Mouse (Mus musculus): ENCODE measurements at regions not wholly inside any gene's neighbourhood (a gene's known extent, or its start where the extent isn't known, plus 50 kb on each side); places are given as distances from the start of the nearest gene placed in this dataset.

GRCm38 (mm10) chr6:31937146-31937545 lies 112.9 kb upstream of the 1700012A03Rik start:
- H3K4me2 ChIP-seq (ENCODE audit: low read depth, low read length): no peak overlapping the region

GRCm38 (mm10) chr6:31934826-31935225 lies 115.2 kb upstream of the 1700012A03Rik start:
- Histone ChIP-seq H3K27me3 (replicated peaks; ENCODE audit: control insufficient read depth, insufficient read depth, low read length) (peaks cover 6% of the 10 kb centered on the region; the same call in 1 of the 2 replicates), H3K27ac (ENCODE audit: low read length) (no peak overlapping the region), H3K9ac (ENCODE audit: low read depth, low read length) (no peak overlapping the region), H3K9me3 (ENCODE audit: control insufficient read depth, low read length) (no peaks in the 10 kb centered on the region), H3K4me2 (ENCODE audit: low read depth, low read length) (no peak overlapping the region), H3K4me1 (ENCODE audit: control insufficient read depth, insufficient read depth, low read length) (no peaks in the 10 kb centered on the region), H3K4me3 (ENCODE audit: low read length) (no peak overlapping the region), H3K36me3 (ENCODE audit: control insufficient read depth, insufficient read depth, low read length) (no peaks in the 10 kb centered on the region)
- ATAC-seq: no peak
- WGBS: 87% methylated on average over 10 of the region's 10 CpGs

More at GRCm38 (mm10) chr6:31937146-31937545, 112.9 kb upstream of the 1700012A03Rik start:
- Histone ChIP-seq H3K27ac (ENCODE audit: low read length) (no peak overlapping the region), H3K9me3 (ENCODE audit: control insufficient read depth, low read length) (no peaks in the 10 kb centered on the region), H3K4me1 (ENCODE audit: control insufficient read depth, insufficient read depth, low read length) (no peaks in the 10 kb centered on the region), H3K4me3 (ENCODE audit: low read length) (no peak overlapping the region), H3K9ac (ENCODE audit: low read depth, low read length) (no peak overlapping the region), H3K27me3 (replicated peaks; ENCODE audit: control insufficient read depth, insufficient read depth, low read length) (peaks cover 6% of the 10 kb centered on the region; the same call in 1 of the 2 replicates), H3K36me3 (ENCODE audit: control insufficient read depth, insufficient read depth, low read length) (no peaks in the 10 kb centered on the region)
- no peak for ATAC-seq
- WGBS: 70% methylated on average over 12 of the region's 12 CpGs

- no peak overlapping the region for H3K9ac ChIP-seq (ENCODE audit: low read depth, low read length)
- H3K4me3 ChIP-seq (ENCODE audit: low read length): no peak overlapping the region
- WGBS: 75% methylated on average over 8 of the region's 8 CpGs
- ATAC-seq: no peak
- no peak overlapping the region for H3K27ac ChIP-seq (ENCODE audit: low read length)
- H3K27me3 ChIP-seq (replicated peaks; ENCODE audit: control insufficient read depth, insufficient read depth, low read length): peaks cover 6% of the 10 kb centered on the region; the same call in 1 of the 2 replicates
- no peaks in the 10 kb centered on the region for H3K36me3 ChIP-seq (ENCODE audit: control insufficient read depth, insufficient read depth, low read length)
- no peak overlapping the region for H3K4me2 ChIP-seq (ENCODE audit: low read depth, low read length)
- H3K9me3 ChIP-seq (ENCODE audit: control insufficient read depth, low read length): no peaks in the 10 kb centered on the region
- no peaks in the 10 kb centered on the region for H3K4me1 ChIP-seq (ENCODE audit: control insufficient read depth, insufficient read depth, low read length)
Observed at GRCm38 (mm10) chr6:31933956-31934355, 116.1 kb upstream of the 1700012A03Rik start.

GRCm38 (mm10) chr6:31933364-31933763 lies 116.7 kb upstream of the 1700012A03Rik start:
- Histone ChIP-seq H3K4me2 (ENCODE audit: low read depth, low read length) (no peak overlapping the region), H3K4me3 (ENCODE audit: low read length) (no peak overlapping the region), H3K36me3 (ENCODE audit: control insufficient read depth, insufficient read depth, low read length) (no peaks in the 10 kb centered on the region), H3K9me3 (ENCODE audit: control insufficient read depth, low read length) (no peaks in the 10 kb centered on the region), H3K27ac (ENCODE audit: low read length) (no peak overlapping the region), H3K9ac (ENCODE audit: low read depth, low read length) (no peak overlapping the region), H3K4me1 (ENCODE audit: control insufficient read depth, insufficient read depth, low read length) (no peaks in the 10 kb centered on the region), H3K27me3 (replicated peaks; ENCODE audit: control insufficient read depth, insufficient read depth, low read length) (0 out of 2 replicates have a peak, but pooled peaks cover 2% of the 10 kb centered on the region)
- WGBS: 30% methylated on average over 5 of the region's 5 CpGs
- no peak for ATAC-seq

- H3K27me3 ChIP-seq (replicated peaks; ENCODE audit: control insufficient read depth, insufficient read depth, low read length): no peaks in the 10 kb centered on the region
- no peak overlapping the region for H3K9ac ChIP-seq (ENCODE audit: low read depth, low read length)
- H3K4me1 ChIP-seq (ENCODE audit: control insufficient read depth, insufficient read depth, low read length): no peaks in the 10 kb centered on the region
- no peak overlapping the region for H3K4me3 ChIP-seq (ENCODE audit: low read length)
- H3K36me3 ChIP-seq (ENCODE audit: control insufficient read depth, insufficient read depth, low read length): no peaks in the 10 kb centered on the region
- ATAC-seq: no peak
- H3K9me3 ChIP-seq (ENCODE audit: control insufficient read depth, low read length): no peaks in the 10 kb centered on the region
- WGBS: 87% methylated on average over 6 of the region's 6 CpGs
- no peak overlapping the region for H3K4me2 ChIP-seq (ENCODE audit: low read depth, low read length)
- H3K27ac ChIP-seq (ENCODE audit: low read length): no peak overlapping the region
Observed at GRCm38 (mm10) chr6:31931116-31931515, 118.9 kb upstream of the 1700012A03Rik start.

GRCm38 (mm10) chr6:31929165-31929564 lies 120.9 kb upstream of the 1700012A03Rik start:
- Histone ChIP-seq H3K36me3 (ENCODE audit: control insufficient read depth, insufficient read depth, low read length) (no peaks in the 10 kb centered on the region), H3K4me1 (ENCODE audit: control insufficient read depth, insufficient read depth, low read length) (no peaks in the 10 kb centered on the region), H3K27me3 (replicated peaks; ENCODE audit: control insufficient read depth, insufficient read depth, low read length) (no peaks in the 10 kb centered on the region), H3K4me3 (ENCODE audit: low read length) (no peak overlapping the region), H3K9me3 (ENCODE audit: control insufficient read depth, low read length) (no peaks in the 10 kb centered on the region), H3K9ac (ENCODE audit: low read depth, low read length) (no peak overlapping the region), H3K27ac (ENCODE audit: low read length) (no peak overlapping the region), H3K4me2 (ENCODE audit: low read depth, low read length) (no peak overlapping the region)
- WGBS: 83% methylated on average over 2 of the region's 2 CpGs
- no peak for ATAC-seq

- Histone ChIP-seq H3K9me3 (ENCODE audit: control insufficient read depth, low read length) (no peaks in the 10 kb centered on the region), H3K27ac (ENCODE audit: low read length) (no peak overlapping the region), H3K36me3 (ENCODE audit: control insufficient read depth, insufficient read depth, low read length) (no peaks in the 10 kb centered on the region), H3K27me3 (replicated peaks; ENCODE audit: control insufficient read depth, insufficient read depth, low read length) (no peaks in the 10 kb centered on the region), H3K4me2 (ENCODE audit: low read depth, low read length) (no peak overlapping the region), H3K4me3 (ENCODE audit: low read length) (no peak overlapping the region), H3K9ac (ENCODE audit: low read depth, low read length) (no peak overlapping the region), H3K4me1 (ENCODE audit: control insufficient read depth, insufficient read depth, low read length) (no peaks in the 10 kb centered on the region)
- WGBS: 46% methylated on average over 3 of the region's 3 CpGs
- ATAC-seq: no peak
Observed at GRCm38 (mm10) chr6:31927181-31927580, 122.9 kb upstream of the 1700012A03Rik start.

GRCm38 (mm10) chr6:31924669-31925046 lies 125.4 kb upstream of the 1700012A03Rik start:
- WGBS: 77% methylated on average over 2 of the region's 2 CpGs
- H3K27ac ChIP-seq (ENCODE audit: low read length): no peak overlapping the region
- H3K9ac ChIP-seq (ENCODE audit: low read depth, low read length): no peak overlapping the region
- no peaks in the 10 kb centered on the region for H3K4me1 ChIP-seq (ENCODE audit: control insufficient read depth, insufficient read depth, low read length)
- H3K4me3 ChIP-seq (ENCODE audit: low read length): no peak overlapping the region
- H3K4me2 ChIP-seq (ENCODE audit: low read depth, low read length): no peak overlapping the region
- no peaks in the 10 kb centered on the region for H3K9me3 ChIP-seq (ENCODE audit: control insufficient read depth, low read length)
- ATAC-seq: no peak
- no peaks in the 10 kb centered on the region for H3K27me3 ChIP-seq (replicated peaks; ENCODE audit: control insufficient read depth, insufficient read depth, low read length)
- H3K36me3 ChIP-seq (ENCODE audit: control insufficient read depth, insufficient read depth, low read length): no peaks in the 10 kb centered on the region

GRCm38 (mm10) chr6:31923951-31924668 lies 125.9 kb upstream of the 1700012A03Rik start:
- Histone ChIP-seq H3K27me3 (replicated peaks; ENCODE audit: control insufficient read depth, insufficient read depth, low read length) (no peaks in the 10 kb centered on the region), H3K4me3 (ENCODE audit: low read length) (no peak overlapping the region), H3K36me3 (ENCODE audit: control insufficient read depth, insufficient read depth, low read length) (no peaks in the 10 kb centered on the region), H3K27ac (ENCODE audit: low read length) (no peak overlapping the region), H3K9me3 (ENCODE audit: control insufficient read depth, low read length) (no peaks in the 10 kb centered on the region), H3K4me2 (ENCODE audit: low read depth, low read length) (no peak overlapping the region), H3K4me1 (ENCODE audit: control insufficient read depth, insufficient read depth, low read length) (no peaks in the 10 kb centered on the region), H3K9ac (ENCODE audit: low read depth, low read length) (no peak overlapping the region)
- no peak for ATAC-seq
- 67% methylated on average over 3 of the region's 3 CpGs for WGBS

Measured in intestine, embryonic 16.5 days (tissue).